Mouse (Mus musculus) limb, embryonic 14.5 days (tissue): ENCODE measurements around the gene Hnrnph1. TPM values are rescaled to one million over a fixed set of nuclear protein-coding genes. Genes with fewer than 3 reads are reported as not detected.

ENCODE experiments used
- ATAC-seq: fragments of 200-750 bp; cut with Nextera tagmentation; 2 replicates; pipeline ENCODE4 v1.8.0; 2017; ENCODE audit warnings: low read depth, moderate number of reproducible peaks, moderate TSS enrichment; ENCODE audit not compliant: low FRiP score
- DNase-seq: peaks from one replicate; pipeline ENCODE4 v3.0.0-alpha.2; 2015; ENCODE audit warnings: low spot score
- H3K27ac ChIP-seq: fragments of 300-500 bp; sonication (generic); replicated peaks from 2 replicates; pipeline ENCODE4 v1.5.1; 2014; ENCODE audit warnings: low read depth, mild to moderate bottlenecking, low read length, moderate library complexity, mixed read lengths
- H3K27me3 ChIP-seq: fragments of 300-500 bp; sonication (generic); 2 replicates; pipeline ENCODE4 v1.6.1; 2014; ENCODE audit warnings: low read length, mixed read lengths; ENCODE audit not compliant: control insufficient read depth, insufficient read depth
- H3K36me3 ChIP-seq: fragments of 300-500 bp; sonication (generic); 2 replicates; pipeline ENCODE4 v1.6.1; 2014; ENCODE audit warnings: mild to moderate bottlenecking, low read length, moderate library complexity, mixed read lengths; ENCODE audit not compliant: control insufficient read depth, insufficient read depth
- H3K4me1 ChIP-seq: fragments of 300-500 bp; sonication (generic); 2 replicates; pipeline ENCODE4 v1.6.1; 2014; ENCODE audit warnings: antibody characterized with exemption, low read length, mixed read lengths; ENCODE audit not compliant: control insufficient read depth, insufficient read depth
- H3K4me2 ChIP-seq: fragments of 300-500 bp; sonication (generic); replicated peaks from 2 replicates; pipeline ENCODE4 v1.6.1; 2014; ENCODE audit warnings: low read depth, mild to moderate bottlenecking, low read length, moderate library complexity; ENCODE audit not compliant: severe bottlenecking
- H3K4me3 ChIP-seq: fragments of 300-500 bp; sonication (generic); replicated peaks from 2 replicates; pipeline ENCODE4 v1.5.1; 2014; ENCODE audit warnings: low read length
- H3K9ac ChIP-seq: fragments of 300-500 bp; sonication (generic); 2 replicates; pipeline ENCODE4 v1.6.1; 2014; ENCODE audit warnings: mild to moderate bottlenecking, low read depth, low read length, moderate library complexity; ENCODE audit not compliant: severe bottlenecking
- H3K9me3 ChIP-seq: fragments of 300-500 bp; sonication (generic); 2 replicates; pipeline ENCODE4 v1.6.1; 2016; ENCODE audit warnings: low read length; ENCODE audit not compliant: control insufficient read depth
- POLR2A ChIP-seq: fragments of 200-500 bp; IDR thresholded peaks from 2 replicates; pipeline ENCODE4 v1.8.0; 2012; ENCODE audit warnings: inconsistent platforms, mild to moderate bottlenecking, moderate library complexity, borderline replicate concordance; ENCODE audit not compliant: insufficient read depth, insufficient read length; ENCODE audit errors: extremely low read depth
- WGBS: fragments of 180-500 bp; shearing (Covaris S2); extraction: QIAGEN DNeasy Blood & Tissue Kit; methylation state at CpG from one replicate; pipeline ENCODE4 v1.1.7; 2014; 5-methylcytosine and 5-hydroxymethylcytosine counted together
- polyA plus RNA-seq, 2 experiments: library from polyadenylated mRNA; depleted of rRNA in 1 of 2; stranded (reverse) in 1 of 2; unstranded in 1 of 2; fragments of >200 nt; fragmentation: Nextera tagmentation in 1 of 2; extraction: Ambion mirVana in 1 of 2; gene quantifications; 2 replicates each; pipeline versions ENCODE4 v1.2.1 to v1.2.3; 2012 to 2014

Gene Hnrnph1
- polyA plus RNA-seq, 2 experiments: 453 to 769 TPM

DNA sequence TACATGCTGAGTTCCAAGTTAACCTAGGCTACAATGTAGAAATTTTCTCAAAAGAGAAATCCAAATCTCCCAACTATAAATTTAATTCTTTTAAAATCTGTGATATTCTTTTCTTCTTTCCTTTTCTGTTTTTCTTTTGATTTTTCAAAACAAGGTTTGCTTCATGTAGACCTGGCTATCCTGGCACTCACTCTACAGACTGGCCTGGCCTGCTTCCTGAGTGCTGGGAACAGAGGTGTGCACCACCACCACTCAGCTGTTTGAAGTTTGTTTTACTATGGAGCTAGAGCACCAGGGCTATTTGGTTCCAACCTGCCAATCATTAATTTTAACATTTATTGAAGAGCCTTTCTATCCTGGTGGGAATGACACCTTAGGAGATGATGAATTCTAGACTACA is 3.7 kb upstream of the Hnrnph1 start:
- no peaks in the 10 kb centered on the region for H3K27me3 ChIP-seq
- no peak for TF ChIP-seq POLR2A
- H3K36me3 ChIP-seq: no peaks in the 10 kb centered on the region
- H3K4me2 ChIP-seq: no peak overlapping the region
- H3K9me3 ChIP-seq: no peaks in the 10 kb centered on the region
- H3K4me1 ChIP-seq: peaks cover 7% of the 10 kb centered on the region; the same call in 1 of the 2 replicates
- DNase-seq: no peak
- no peak overlapping the region for H3K4me3 ChIP-seq
- no peak for ATAC-seq
- H3K27ac ChIP-seq: no peak overlapping the region
- H3K9ac ChIP-seq: no peak overlapping the region

- Histone ChIP-seq H3K9ac (no peak overlapping the region), H3K4me2 (no peak overlapping the region), H3K4me1 (peaks cover 7% of the 10 kb centered on the region; the same call in 1 of the 2 replicates), H3K27me3 (no peaks in the 10 kb centered on the region), H3K4me3 (no peak overlapping the region), H3K36me3 (peaks cover 2% of the 10 kb centered on the region; the same call in 1 of the 2 replicates), H3K9me3 (no peaks in the 10 kb centered on the region), H3K27ac (no peak overlapping the region)
- TF ChIP-seq POLR2A: no peak
- DNase-seq (no peak), ATAC-seq (no peak)
- 96% methylated on average over 1 of the region's 1 CpGs for WGBS
These were observed 3.2 kb upstream of the Hnrnph1 start for GRCm38 (mm10) chr11:50373621-50374020.

DNA sequence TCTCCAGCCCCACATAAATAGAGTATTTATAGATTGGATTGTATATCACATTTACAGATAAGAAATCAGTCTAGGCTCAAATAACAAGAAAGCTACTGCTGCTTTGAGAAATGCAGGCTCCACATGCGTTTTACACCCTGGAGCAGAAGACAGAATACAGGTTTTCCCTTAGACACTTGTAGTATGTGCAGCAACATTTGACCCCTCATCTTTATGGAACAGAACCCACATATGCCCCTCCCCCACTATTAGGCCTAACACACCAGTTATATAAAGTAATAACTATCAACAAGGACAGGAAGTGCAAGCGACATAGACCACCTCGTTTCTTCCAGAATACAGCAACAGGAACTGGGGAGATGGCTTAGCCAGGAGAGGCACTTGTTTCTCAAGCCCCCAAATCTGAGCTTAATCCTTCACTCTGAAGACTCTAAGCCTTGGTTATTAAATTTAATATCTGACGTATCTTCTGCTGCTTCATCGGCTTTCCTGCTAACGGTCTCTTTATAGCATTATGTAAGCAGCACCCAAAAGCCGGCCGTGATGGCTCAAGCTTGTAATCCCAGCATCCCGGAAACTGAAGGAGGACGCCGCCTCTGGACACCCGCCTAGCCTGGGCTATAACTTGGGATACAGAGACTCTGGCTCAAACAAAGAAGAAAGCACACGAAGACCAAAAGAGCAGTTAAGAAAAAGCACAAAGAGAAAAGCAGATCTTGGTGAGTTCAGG is 2.3 kb upstream of the Hnrnph1 start:
- WGBS: 87% methylated on average over 13 of the region's 13 CpGs
- H3K4me3 ChIP-seq: no peak overlapping the region
- H3K36me3 ChIP-seq: peaks cover 10% of the 10 kb centered on the region
- H3K4me2 ChIP-seq: no peak overlapping the region
- DNase-seq (no peak), ATAC-seq (no peak)
- no peak for TF ChIP-seq POLR2A
- H3K27ac ChIP-seq: no peak overlapping the region
- H3K4me1 ChIP-seq: peaks cover 9% of the 10 kb centered on the region
- no peaks in the 10 kb centered on the region for H3K27me3 ChIP-seq
- H3K9me3 ChIP-seq: no peaks in the 10 kb centered on the region
- no peak overlapping the region for H3K9ac ChIP-seq

DNA sequence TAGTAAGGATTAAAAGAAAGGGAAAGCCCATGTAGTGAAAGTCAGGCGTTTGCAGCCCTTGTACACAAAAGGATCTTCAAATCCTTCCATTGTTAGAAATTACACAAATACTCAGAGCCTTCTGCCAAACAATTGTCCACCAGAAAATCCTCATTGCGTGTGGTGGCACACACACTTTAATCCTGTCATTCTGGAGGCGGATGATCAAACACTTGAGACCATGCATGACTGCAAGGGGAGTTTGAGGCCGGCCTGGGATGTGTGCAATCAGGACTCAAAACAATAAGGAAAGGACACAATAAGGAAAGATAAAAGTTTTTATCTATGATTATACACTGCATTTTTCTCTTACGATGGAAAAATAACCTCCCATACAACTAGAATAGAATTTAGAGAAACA is 1.4 kb upstream of the Hnrnph1 start:
- H3K36me3 ChIP-seq: peaks cover 19% of the 10 kb centered on the region
- no peak for TF ChIP-seq POLR2A
- H3K27me3 ChIP-seq: no peaks in the 10 kb centered on the region
- peaks cover 14% of the 10 kb centered on the region for H3K4me1 ChIP-seq
- no peak for ATAC-seq
- no peak overlapping the region for H3K9ac ChIP-seq
- H3K4me3 ChIP-seq: no peak overlapping the region
- WGBS: 89% methylated on average over 5 of the region's 5 CpGs
- no peak for DNase-seq
- H3K9me3 ChIP-seq: no peaks in the 10 kb centered on the region
- H3K4me2 ChIP-seq: no peak overlapping the region
- H3K27ac ChIP-seq: no peak overlapping the region

DNA sequence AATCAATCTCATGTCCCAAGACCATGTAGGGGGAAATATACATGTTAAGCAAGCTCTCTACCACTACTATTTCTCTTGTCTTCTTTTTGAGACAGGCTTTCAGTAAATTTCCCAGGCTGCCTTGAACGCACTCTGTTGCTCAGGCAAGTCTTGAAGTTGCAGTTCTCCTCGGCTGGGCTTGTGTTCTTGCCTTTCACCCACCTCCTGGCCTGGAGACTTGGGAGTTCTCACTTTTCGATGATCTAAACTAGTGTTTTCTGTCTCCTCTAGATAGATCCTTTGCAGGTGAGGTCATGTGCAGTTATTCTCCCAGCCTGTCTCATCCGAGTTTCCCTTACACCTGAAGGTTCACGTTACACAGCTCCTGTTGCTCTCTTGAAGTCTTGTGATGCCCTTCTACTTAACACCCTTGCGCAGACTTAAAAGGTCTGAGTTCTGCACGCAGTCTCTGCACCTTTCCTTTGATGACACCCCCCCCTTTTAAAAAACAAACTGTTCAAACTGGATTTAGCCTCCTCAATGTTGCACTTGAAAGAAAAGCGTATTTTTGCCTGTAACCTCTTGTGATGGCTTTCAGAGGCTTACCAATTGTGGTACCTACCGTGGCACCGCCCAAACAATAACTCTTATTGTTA is 517 bp upstream of the Hnrnph1 start:
- 19% methylated on average over 10 of the region's 10 CpGs for WGBS
- ATAC-seq: no peak

More for the DNA sequence above, 517 bp upstream of the Hnrnph1 start:
- no peak for TF ChIP-seq POLR2A
- no peaks in the 10 kb centered on the region for H3K27me3 ChIP-seq
- H3K9ac ChIP-seq: peak overlapping the region; percentile 87
- peaks cover 21% of the 10 kb centered on the region for H3K36me3 ChIP-seq
- H3K27ac ChIP-seq: peak overlapping the region; percentile 98
- H3K9me3 ChIP-seq: no peaks in the 10 kb centered on the region
- DNase-seq: no peak
- H3K4me1 ChIP-seq: peaks cover 16% of the 10 kb centered on the region
- H3K4me2 ChIP-seq: peak overlapping the region; percentile 77
- H3K4me3 ChIP-seq: peak overlapping the region; percentile 63
